Mouse (Mus musculus) left cerebral cortex, adult 6 months (tissue): Measurements from ENCODE around the gene Ascl3. TPM values are rescaled to one million over a fixed set of nuclear protein-coding genes. Genes with fewer than 3 reads are reported as not detected.

Source experiments
- long read RNA-seq, 2 experiments: library from polyadenylated mRNA; unstranded; transcript quantifications; one replicate each; pipeline ENCODE4 v2.0.0; 2019 to 2020
- polyA plus RNA-seq: library from polyadenylated mRNA; unstranded; fragments of <200 nt; fragmentation: Nextera tagmentation; gene quantifications from 2 replicates; pipeline ENCODE4 v1.2.3, GENCODE M21; 2021

Ascl3 gene
- 0.18 TPM in 1 of 2 replicates, not detected in the other for polyA plus RNA-seq
- long read RNA-seq, experiment 1: 0 reads
- long read RNA-seq, experiment 2: 0 reads

DNA sequence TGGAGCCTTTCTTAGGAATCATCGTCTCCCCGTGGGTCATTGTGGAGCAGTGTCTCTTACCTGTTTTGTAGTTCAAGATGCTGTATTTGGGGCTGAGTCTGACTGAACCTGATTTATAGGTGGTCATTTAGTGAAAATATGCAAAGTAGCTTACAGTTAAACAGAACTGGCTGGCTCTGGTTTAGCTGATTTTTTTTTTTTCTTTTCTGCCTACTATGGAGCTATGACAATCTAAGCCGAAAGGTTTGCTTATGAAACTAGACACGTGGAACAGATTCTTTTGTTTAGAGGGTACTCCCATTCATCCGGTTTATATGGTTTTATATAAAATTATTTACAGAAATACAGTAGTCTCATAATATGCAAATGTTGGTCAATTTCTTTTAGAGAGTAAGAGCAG is at the start of gene Ascl3:
Gene Ascl3, minus strand, starts transcription at position 101 of the 400 bp plus-strand sequence.

DNA sequence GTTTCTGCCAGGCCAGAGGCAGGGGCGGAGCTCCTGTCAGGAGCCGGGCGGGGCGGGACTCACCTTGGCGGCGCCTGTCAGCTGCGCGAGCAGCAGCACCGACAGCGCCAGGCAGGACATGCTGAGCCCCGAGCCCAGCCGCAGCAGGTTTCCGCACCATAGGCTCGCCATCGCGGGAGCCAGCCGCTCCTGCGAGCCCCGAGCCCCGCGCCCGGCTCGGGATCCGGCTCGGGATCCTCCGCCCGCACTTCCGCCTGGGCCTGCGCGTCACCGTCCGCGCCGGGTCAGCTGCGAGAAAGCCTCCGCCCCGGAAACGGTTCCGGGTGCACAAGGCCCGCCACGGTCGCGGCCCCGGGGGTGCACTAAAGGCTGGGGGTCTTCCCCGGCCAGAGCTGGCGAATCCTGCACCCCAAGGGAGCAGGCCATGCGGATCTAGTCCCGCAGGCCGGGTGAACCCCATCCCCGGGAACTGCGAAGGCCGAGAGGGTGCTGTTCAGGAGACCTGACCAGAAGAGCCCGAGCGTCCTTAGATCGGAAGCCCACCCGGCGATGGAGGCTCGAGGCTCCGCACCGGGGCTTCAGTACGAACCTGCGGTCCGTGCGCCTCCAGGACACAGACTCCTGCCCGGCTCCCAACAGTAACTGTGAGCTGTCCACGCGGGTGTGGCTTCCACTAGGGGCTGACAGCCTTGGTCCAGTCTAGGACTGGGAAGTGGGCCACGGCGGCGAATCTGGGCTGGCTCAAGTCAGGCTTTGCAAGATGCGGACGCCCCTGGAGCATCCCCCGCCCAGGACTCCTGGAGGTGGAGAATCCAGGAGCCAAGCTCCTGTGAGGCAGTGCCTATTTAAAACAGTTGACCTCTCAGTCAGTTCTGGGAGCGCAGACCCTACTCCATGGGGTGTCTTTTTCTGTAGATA is 20.7 kb upstream of the Ascl3 start, which contains the start of gene Tmem9b:
Gene Tmem9b, minus strand, starts transcription at position 868 of the 918 bp plus-strand sequence.

DNA sequence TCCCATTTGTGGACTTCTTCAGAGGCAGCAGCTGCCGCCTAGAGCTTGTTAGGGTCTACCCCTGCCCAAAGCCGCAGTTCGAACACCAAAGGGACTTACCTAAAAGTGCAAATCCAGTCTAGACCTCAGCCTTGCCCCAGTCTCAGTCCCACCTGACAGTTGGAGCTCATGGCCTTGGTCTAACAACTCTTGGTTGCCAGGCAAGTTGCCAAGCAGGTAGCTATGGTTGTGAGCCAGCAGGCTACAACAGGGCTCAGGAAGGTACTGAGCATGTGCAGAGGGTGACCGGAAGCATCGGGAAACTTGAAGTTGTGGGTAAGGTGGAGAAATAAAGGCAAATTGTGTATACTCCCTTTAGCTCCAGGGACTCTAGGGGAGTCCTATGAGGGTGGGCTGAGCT is 7.8 kb downstream of the Ascl3 start, which contains the start of gene BC051019:
Gene BC051019, minus strand, starts transcription at position 154 of the 400 bp plus-strand sequence.

DNA sequence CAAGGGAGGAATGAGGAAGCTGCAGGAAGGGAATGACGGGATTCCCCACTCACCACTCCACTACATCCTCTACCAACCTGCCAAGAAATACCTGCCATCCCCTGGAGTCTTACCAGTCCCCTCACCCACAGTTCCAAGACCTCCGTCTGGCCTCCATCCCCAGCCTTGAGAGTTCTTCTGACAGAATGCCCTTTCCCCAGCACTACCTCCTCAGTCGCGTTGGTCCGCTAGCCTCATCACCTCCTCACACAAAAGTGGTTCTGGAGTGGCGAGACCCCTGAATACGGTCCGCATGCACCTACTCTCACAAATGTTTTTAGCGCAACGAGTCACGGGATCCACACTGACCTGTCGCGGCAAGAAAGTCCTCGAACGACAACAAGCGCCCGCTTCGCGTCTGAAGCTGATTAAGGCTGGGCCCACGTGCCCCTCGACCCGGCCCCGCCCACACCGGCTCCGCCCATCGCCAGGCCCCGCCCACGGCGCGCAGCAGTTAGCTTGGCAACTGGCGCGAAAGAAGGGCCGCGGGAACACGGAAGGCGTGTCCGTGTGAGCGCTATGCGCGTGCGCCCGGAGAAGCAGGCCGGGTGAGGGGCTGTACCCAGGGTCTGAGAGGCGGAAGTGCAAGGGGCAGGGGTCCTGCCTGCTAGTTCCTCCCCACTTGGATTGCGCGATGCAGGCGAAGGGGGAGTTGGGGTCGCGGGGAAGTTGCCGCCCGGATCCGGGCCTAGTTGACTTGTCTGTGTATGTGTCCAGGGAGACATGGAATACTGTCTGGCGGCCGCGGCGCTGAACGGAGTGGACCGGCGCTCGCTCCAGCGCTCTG is 28.1 kb downstream of the Ascl3 start, which contains the start of the genes St5 and Akip1:
Gene St5, minus strand, starts transcription at position 416 of the 826 bp plus-strand sequence.
Gene Akip1, plus strand, starts transcription at position 501 of the 826 bp plus-strand sequence.

Other genes starting within 250 kb of the Ascl3 start
- gene Trim66, start 223.6 kb downstream of the Ascl3 start, polyA plus RNA-seq: 2.3 and 3.1 TPM in 2 replicates
- 621 and 736 TPM in 2 replicates for gene Rpl27a, start 212.6 kb downstream of the Ascl3 start, polyA plus RNA-seq
- gene St5, start 28.1 kb downstream of the Ascl3 start, polyA plus RNA-seq: 3.0 and 6.5 TPM in 2 replicates
- 9.7 and 11.8 TPM in 2 replicates for gene Akip1, start 28.0 kb downstream of the Ascl3 start, polyA plus RNA-seq
- gene BC051019, start 7.9 kb downstream of the Ascl3 start, polyA plus RNA-seq: 0.12 and 0.24 TPM in 2 replicates
- gene Tmem9b, start 21.1 kb upstream of the Ascl3 start, polyA plus RNA-seq: 179 and 223 TPM in 2 replicates
- 38.8 and 43.7 TPM in 2 replicates for gene Nrip3, start 50.3 kb upstream of the Ascl3 start, polyA plus RNA-seq
- 0.29 and 0.45 TPM in 2 replicates for gene Scube2, start 134.0 kb upstream of the Ascl3 start, polyA plus RNA-seq
- 36.8 and 53.6 TPM in 2 replicates for gene Dennd5a, start 228.7 kb upstream of the Ascl3 start, polyA plus RNA-seq